Mouse (Mus musculus): ENCODE results near the gene Insig1. TPM values are rescaled to one million over a fixed set of nuclear protein-coding genes. Genes with fewer than 3 reads are reported as not detected.

The Insig1 gene
- polyA plus RNA-seq, 1 experiment, result 1.8 TPM

DNA sequence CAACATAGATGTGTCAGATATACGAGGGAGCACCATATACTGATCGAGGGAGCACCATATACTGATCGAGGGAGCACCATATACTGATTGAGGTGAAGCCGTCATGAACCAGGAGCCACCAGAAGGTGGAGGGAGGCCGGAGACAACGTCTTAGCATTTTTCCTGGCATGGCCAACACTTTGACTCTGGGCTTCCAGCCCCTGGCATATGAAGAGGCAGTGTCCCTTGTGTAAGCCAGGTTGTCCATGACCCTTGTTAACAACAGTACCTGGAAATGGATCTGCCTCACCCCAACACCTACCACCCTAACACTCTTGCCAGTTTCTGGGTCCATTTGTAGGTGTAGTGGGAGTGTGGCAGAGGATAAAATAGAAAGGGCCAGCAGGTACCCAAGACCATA lies 23.7 kb downstream of the Insig1 start:
- Histone ChIP-seq H3K27me3 (ENCODE audit: control insufficient read depth) (peaks cover 3% of the 10 kb centered on the region; the same call in 1 of the 2 replicates), H3K36me3 (ENCODE audit: control insufficient read depth) (no peaks in the 10 kb centered on the region), H3K4me1 (ENCODE audit: control insufficient read depth) (no peaks in the 10 kb centered on the region), H3K4me3 (replicated peaks) (no peak overlapping the region), H3K9me3 (ENCODE audit: control insufficient read depth, low read length) (no peaks in the 10 kb centered on the region)
- no peak for TF ChIP-seq TAL1 (IDR thresholded peaks at IDR 0.05; ENCODE audit: low read length)
- TF ChIP-seq GATA1 (IDR thresholded peaks at IDR 0.05; ENCODE audit: low read length), result no peak

DNA sequence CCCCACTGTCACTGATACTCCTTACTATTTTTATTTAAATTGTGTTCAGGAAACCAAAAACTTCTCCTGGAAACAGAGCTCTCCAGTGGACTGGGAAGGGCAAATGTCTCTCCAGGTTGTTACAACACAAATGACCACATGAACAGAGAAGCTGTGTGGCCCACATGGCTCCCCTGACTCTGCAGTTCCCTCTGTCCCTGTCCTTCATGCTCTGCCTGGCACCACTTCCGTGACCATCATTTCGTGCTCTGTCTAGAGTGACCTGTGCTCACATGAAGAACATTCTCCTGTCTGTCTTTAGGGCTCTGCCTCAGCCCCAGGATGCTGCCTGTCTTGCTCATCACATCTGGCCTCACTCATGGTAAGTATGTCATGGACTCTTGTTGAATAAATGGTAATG lies 24.5 kb downstream of the Insig1 start:
- Histone ChIP-seq H3K36me3 (ENCODE audit: control insufficient read depth) (no peaks in the 10 kb centered on the region), H3K4me3 (replicated peaks) (no peak overlapping the region), H3K9me3 (ENCODE audit: control insufficient read depth, low read length) (no peaks in the 10 kb centered on the region), H3K4me1 (ENCODE audit: control insufficient read depth) (no peaks in the 10 kb centered on the region), H3K27me3 (ENCODE audit: control insufficient read depth) (peaks cover 3% of the 10 kb centered on the region; the same call in 1 of the 2 replicates)
- no peak for TF ChIP-seq GATA1 (IDR thresholded peaks at IDR 0.05; ENCODE audit: low read length)
- no peak for TF ChIP-seq TAL1 (IDR thresholded peaks at IDR 0.05; ENCODE audit: low read length)

DNA sequence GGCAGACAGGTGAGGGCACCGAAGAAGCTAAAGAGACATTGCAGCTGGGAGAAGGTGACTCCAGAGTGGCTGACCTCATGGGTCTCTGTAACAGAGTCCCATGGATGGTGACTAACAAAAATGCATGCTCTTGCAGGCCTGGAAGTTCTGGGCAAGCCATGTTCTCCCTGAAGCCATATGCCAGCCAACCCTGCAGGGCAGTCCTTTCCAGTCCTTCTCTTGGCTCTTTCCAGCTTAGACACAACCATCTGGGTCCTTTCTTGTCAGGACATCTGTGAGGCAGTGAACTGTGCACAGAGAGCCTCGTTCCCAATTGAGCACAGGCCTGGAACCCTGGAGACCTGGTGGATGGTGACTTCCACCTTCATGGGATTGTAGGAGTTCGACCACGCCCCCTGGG lies 35.8 kb downstream of the Insig1 start:
- Histone ChIP-seq H3K9me3 (ENCODE audit: control insufficient read depth, low read length) (no peaks in the 10 kb centered on the region), H3K4me1 (ENCODE audit: control insufficient read depth) (no peaks in the 10 kb centered on the region), H3K27me3 (ENCODE audit: control insufficient read depth) (peaks cover 2% of the 10 kb centered on the region; the same call in 1 of the 2 replicates), H3K4me3 (replicated peaks) (no peak overlapping the region), H3K36me3 (ENCODE audit: control insufficient read depth) (no peaks in the 10 kb centered on the region)
- TF ChIP-seq GATA1 (IDR thresholded peaks at IDR 0.05; ENCODE audit: low read length) (no peak), TAL1 (IDR thresholded peaks at IDR 0.05; ENCODE audit: low read length) (no peak)

DNA sequence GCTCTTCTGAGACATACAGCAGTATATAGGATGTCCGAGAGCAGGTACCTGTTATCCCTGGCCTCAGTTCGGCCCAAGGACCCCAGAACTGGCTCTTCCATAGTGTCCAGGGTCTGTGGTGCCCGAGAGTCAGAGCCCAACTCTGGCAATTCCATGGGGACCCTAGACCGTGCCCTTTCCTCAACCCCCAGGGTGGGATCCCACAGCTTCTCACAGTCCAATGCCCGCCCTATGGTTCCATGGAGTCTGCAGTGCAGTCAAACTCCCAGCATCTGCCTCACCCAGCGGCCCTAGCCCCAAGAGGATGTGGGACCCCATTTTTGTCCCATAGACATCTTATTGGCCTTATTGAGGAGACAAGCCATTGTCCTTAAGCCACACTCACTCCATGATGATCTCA lies 36.8 kb downstream of the Insig1 start:
- Histone ChIP-seq H3K36me3 (ENCODE audit: control insufficient read depth) (no peaks in the 10 kb centered on the region), H3K4me3 (replicated peaks) (no peak overlapping the region), H3K27me3 (ENCODE audit: control insufficient read depth) (peaks cover 2% of the 10 kb centered on the region; the same call in 1 of the 2 replicates), H3K4me1 (ENCODE audit: control insufficient read depth) (no peaks in the 10 kb centered on the region), H3K9me3 (ENCODE audit: control insufficient read depth, low read length) (no peaks in the 10 kb centered on the region)
- no peak for TF ChIP-seq GATA1 (IDR thresholded peaks at IDR 0.05; ENCODE audit: low read length)
- no peak for TF ChIP-seq TAL1 (IDR thresholded peaks at IDR 0.05; ENCODE audit: low read length)

DNA sequence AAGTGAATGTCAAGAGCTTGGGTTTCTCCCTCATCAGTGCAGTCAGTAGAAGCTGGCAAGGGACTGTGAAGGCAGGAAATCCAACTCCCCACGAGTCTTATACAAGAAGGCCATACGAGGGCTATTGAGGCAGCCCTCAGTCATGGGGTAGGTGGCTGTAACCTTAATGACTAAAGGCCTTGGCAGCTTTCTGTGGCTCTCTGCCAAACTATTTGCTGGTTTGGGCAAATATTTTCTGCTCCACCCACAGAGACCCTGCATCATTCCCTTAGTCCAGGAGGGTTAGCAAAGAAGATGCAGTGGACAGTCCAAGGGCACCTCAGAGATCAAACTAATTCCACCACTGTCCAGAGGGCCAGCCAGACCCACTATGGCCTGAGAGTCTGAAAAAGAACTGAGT lies 39.7 kb downstream of the Insig1 start:
- Histone ChIP-seq H3K4me1 (ENCODE audit: control insufficient read depth) (no peaks in the 10 kb centered on the region), H3K36me3 (ENCODE audit: control insufficient read depth) (no peaks in the 10 kb centered on the region), H3K27me3 (ENCODE audit: control insufficient read depth) (peaks cover 8% of the 10 kb centered on the region), H3K9me3 (ENCODE audit: control insufficient read depth, low read length) (no peaks in the 10 kb centered on the region), H3K4me3 (replicated peaks) (no peak overlapping the region)
- no peak for TF ChIP-seq TAL1 (IDR thresholded peaks at IDR 0.05; ENCODE audit: low read length)
- no peak for TF ChIP-seq GATA1 (IDR thresholded peaks at IDR 0.05; ENCODE audit: low read length)

DNA sequence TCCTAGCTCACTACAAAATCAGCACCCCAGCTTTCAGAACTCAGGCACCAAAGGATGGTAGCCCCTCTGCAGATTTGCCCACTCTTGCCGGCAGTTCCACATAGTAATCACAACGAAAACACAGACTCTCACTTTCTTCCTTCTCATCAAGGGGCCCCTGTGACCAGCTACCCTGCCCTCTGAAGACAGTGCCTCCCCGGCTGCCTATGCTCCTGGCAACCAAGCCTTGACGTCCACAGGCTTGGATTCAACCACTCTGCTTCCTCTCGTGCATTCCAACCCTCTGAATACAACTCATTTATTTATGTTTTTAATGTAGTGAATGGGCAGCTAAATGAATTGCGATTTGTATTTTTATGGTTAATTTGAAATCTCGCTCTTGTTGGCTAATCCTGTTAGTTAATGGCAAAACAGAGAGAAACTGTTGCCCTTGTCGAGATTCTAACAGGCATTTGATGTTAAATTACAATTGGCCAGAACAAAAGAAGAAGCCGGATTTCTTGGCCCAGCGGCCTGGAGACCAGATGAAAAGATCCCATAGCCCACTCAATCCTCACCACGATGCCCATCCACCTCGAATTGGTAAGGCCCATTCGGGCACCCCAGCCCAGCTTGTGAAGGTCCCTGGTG lies 46.2 kb downstream of the Insig1 start:
- Histone ChIP-seq H3K27me3 (ENCODE audit: control insufficient read depth) (peaks cover 67% of the 10 kb centered on the region), H3K4me3 (replicated peaks) (no peak overlapping the region), H3K36me3 (ENCODE audit: control insufficient read depth) (no peaks in the 10 kb centered on the region), H3K9me3 (ENCODE audit: control insufficient read depth, low read length) (no peaks in the 10 kb centered on the region), H3K4me1 (ENCODE audit: control insufficient read depth) (no peaks in the 10 kb centered on the region)
- TF ChIP-seq GATA1 (IDR thresholded peaks at IDR 0.05; ENCODE audit: low read length) (no peak), TAL1 (IDR thresholded peaks at IDR 0.05; ENCODE audit: low read length) (no peak)

DNA sequence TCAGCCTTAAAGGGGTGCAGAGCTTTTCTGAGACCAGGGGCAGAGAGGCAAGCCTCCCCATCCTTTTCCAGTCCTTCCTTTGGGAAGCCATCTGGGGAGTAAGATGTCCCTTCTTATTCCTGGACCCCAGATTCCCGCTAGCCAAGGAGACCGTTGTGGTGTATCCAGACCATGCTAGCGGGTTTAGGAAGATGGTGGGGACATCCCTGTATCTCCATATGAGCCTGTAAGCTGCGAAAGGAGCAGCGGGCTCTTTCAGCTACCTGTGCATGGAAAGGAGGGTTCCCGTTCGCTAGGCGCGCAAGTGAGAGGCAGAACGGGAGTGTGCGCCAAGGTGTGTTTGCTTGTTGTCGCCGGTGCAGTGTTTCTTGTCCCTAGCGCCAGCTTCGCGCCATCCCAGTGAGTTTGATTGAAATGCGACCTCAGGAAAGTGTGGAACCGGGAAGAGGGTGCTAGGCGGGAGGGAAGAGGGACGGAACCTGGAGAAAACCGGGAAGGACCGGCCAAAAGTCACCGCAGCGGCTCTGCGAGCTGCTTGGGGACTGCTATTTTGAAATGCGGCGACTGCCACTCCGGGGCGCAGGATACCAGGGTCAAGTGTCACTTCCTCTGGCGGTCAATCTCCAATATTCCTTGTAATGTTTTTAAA lies 46.8 kb downstream of the Insig1 start:
- peaks cover 73% of the 10 kb centered on the region for H3K27me3 ChIP-seq (ENCODE audit: control insufficient read depth)
- TF ChIP-seq TAL1 (IDR thresholded peaks at IDR 0.05; ENCODE audit: low read length) (no peak), GATA1 (IDR thresholded peaks at IDR 0.05; ENCODE audit: low read length) (no peak)
- H3K4me1 ChIP-seq (ENCODE audit: control insufficient read depth), result no peaks in the 10 kb centered on the region
- no peaks in the 10 kb centered on the region for H3K9me3 ChIP-seq (ENCODE audit: control insufficient read depth, low read length)
- H3K4me3 ChIP-seq (replicated peaks), result no peak overlapping the region
- H3K36me3 ChIP-seq (ENCODE audit: control insufficient read depth), result no peaks in the 10 kb centered on the region

DNA sequence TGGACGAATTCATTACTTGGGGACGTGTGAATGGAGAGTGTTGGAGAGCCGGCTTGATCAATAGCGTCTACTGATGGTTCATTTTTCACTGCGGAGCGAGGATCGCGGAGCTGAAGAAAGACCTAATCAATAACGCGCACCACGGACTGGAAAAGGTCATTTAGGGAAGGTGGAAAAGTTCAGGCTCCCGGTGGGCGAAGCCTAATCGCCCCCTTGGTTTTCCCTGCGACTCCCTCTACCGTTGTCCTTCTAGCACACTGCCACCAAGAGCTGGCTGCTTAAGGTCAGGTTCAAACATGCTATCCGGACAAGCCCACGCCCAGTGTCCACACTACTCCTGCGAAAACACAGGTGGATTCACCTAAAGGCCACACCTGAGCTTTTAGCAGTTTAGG lies 47.4 kb downstream of the Insig1 start:
- TF ChIP-seq TAL1 (IDR thresholded peaks at IDR 0.05; ENCODE audit: low read length) (no peak), GATA1 (IDR thresholded peaks at IDR 0.05; ENCODE audit: low read length) (no peak)
- Histone ChIP-seq H3K4me3 (replicated peaks) (no peak overlapping the region), H3K9me3 (ENCODE audit: control insufficient read depth, low read length) (no peaks in the 10 kb centered on the region), H3K27me3 (ENCODE audit: control insufficient read depth) (peaks cover 78% of the 10 kb centered on the region), H3K4me1 (ENCODE audit: control insufficient read depth) (no peaks in the 10 kb centered on the region), H3K36me3 (ENCODE audit: control insufficient read depth) (no peaks in the 10 kb centered on the region)

DNA sequence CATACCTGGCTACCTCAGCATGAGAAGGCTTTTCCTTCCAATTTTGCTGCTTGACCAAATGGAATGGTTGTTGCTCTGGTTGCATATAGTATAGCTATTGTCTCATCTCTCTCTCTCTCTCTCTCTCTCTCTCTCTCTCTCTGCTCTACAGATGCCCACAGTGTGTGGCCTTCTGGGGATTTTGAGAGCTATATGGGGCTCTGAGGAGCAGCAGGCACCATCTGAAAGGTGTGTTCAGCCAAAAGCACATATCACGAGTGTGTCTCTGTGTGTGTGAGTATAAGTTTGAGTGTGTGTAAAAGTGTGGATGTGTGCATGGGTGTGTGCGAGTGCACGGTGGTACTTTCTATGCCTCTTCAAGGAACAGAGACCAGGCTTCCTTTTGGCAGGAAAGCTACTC lies 48.4 kb downstream of the Insig1 start:
- H3K4me3 ChIP-seq (replicated peaks), result no peak overlapping the region
- H3K27me3 ChIP-seq (ENCODE audit: control insufficient read depth), result peaks cover 83% of the 10 kb centered on the region
- no peaks in the 10 kb centered on the region for H3K36me3 ChIP-seq (ENCODE audit: control insufficient read depth)
- H3K4me1 ChIP-seq (ENCODE audit: control insufficient read depth), result no peaks in the 10 kb centered on the region
- TF ChIP-seq TAL1 (IDR thresholded peaks at IDR 0.05; ENCODE audit: low read length) (no peak), GATA1 (IDR thresholded peaks at IDR 0.05; ENCODE audit: low read length) (no peak)
- no peaks in the 10 kb centered on the region for H3K9me3 ChIP-seq (ENCODE audit: control insufficient read depth, low read length)
